Comparison of ENCODE assay signal across 8 mouse cellular contexts in the genomic region with DNA sequence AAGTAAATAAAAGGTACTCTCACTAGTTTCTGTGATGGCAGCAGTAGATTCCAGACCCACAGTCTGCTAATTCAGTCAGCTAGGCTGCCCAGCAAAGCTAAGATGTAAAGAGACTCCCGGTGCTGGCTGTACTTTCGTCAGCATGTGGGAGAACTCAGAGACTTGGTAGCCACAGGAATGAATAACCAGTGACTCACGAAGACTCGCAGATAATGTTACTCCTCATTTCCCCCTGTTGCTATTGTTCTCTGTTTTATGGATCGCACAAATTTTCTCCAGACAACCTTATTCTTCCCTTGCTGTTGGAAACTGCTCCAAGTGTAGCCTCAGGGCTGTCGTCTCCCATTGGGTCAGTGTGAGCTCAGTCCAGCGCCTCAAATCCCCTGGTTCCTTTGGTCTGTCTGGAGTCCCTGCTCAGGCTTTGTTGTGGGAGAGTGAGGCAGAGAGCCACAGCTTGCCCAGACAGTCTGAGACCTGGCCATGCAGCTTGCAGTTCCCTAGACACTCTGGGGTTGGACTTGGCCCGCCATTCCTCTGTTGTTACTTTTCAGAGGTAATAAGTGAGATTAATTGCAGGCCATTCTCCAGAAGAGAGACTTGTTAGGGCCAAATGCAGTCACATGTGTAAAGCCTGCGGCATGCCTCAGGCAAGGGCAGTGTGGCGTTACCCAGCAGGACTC.
A peak's percentile ranks its signal among the peaks of the same experiment; 100 is the strongest.
DNase-seq lines count a peak whose midpoint lies in the region; ATAC-seq and TF ChIP-seq lines count a peak whose summit lies in the region.

No protein-coding gene starts in this region.

- no peaks in the 10 kb centered on the region for H3K36me3 ChIP-seq in heart, embryonic 15.5 days
- H3K36me3 ChIP-seq in E14TG2a.4 (ENCODE audit: insufficient read depth, low read length), result peaks cover 14% of the 10 kb centered on the region
- peaks cover 27% of the 10 kb centered on the region for H3K36me3 ChIP-seq in embryonic facial prominence, embryonic 10.5 days (replicated peaks)

- peak overlapping the region; percentile 36; the same call in 1 of the 2 replicates for H3K27ac ChIP-seq in heart, embryonic 15.5 days
- peak overlapping the region; percentile 66 for H3K27ac ChIP-seq in embryonic facial prominence, embryonic 10.5 days (replicated peaks)

- no peaks in the 10 kb centered on the region for H3K27me3 ChIP-seq in heart, embryonic 15.5 days
- H3K27me3 ChIP-seq in E14TG2a.4 (ENCODE audit: insufficient read depth, low read length), result no peaks in the 10 kb centered on the region
- H3K27me3 ChIP-seq in embryonic facial prominence, embryonic 10.5 days (replicated peaks; ENCODE audit: low read depth, poor library complexity, severe bottlenecking), result no peaks in the 10 kb centered on the region

- no peak for TF ChIP-seq CTCF in E14TG2a.4 (conservative IDR thresholded peaks at IDR 0.05; ENCODE audit: low read length)

- no peak for DNase-seq in heart, adult 8-10 months (ENCODE audit: low spot score)
- DNase-seq in embryonic facial prominence, embryonic 10.5 days (ENCODE audit: low spot score), result no peak
- peak; percentile 27 for DNase-seq in kidney, postnatal 10 days
- DNase-seq in neural tube, embryonic 10.5 days (ENCODE audit: extremely low spot score, low spot score), result no peak
- DNase-seq in layer of hippocampus, adult 9-10 months (ENCODE audit: low spot score), result no peak
- DNase-seq in cerebellum, adult 9-11 months, result no peak

- WGBS in heart, embryonic 15.5 days, result 63% methylated on average over 10 of the region's 10 CpGs
- WGBS in embryonic facial prominence, embryonic 10.5 days, result 67% methylated on average over 10 of the region's 10 CpGs

- no peaks in the 10 kb centered on the region for H3K9me3 ChIP-seq in heart, embryonic 15.5 days (replicated peaks)
- H3K9me3 ChIP-seq in E14TG2a.4 (ENCODE audit: low read length), result no peaks in the 10 kb centered on the region
- H3K9me3 ChIP-seq in embryonic facial prominence, embryonic 10.5 days, result no peaks in the 10 kb centered on the region

- H3K4me1 ChIP-seq in heart, embryonic 15.5 days (replicated peaks), result peaks cover 33% of the 10 kb centered on the region
- peaks cover 19% of the 10 kb centered on the region for H3K4me1 ChIP-seq in E14TG2a.4 (replicated peaks; ENCODE audit: low read depth, low read length)
- peaks cover 21% of the 10 kb centered on the region for H3K4me1 ChIP-seq in embryonic facial prominence, embryonic 10.5 days

- no peak overlapping the region for H3K4me2 ChIP-seq in heart, embryonic 15.5 days

- no peak for ATAC-seq in heart, embryonic 15.5 days (replicated peaks; ENCODE audit: insufficient number of reproducible peaks, insufficient read depth, low FRiP score, low read depth)

- H3K9ac ChIP-seq in heart, embryonic 15.5 days, result no peak overlapping the region

- H3K4me3 ChIP-seq in heart, embryonic 15.5 days, result no peak overlapping the region
- H3K4me3 ChIP-seq in E14TG2a.4 (replicated peaks; ENCODE audit: low read length), result 0 out of 2 replicates have a peak overlapping the region, but pooled peaks have one; percentile 10
- H3K4me3 ChIP-seq in embryonic facial prominence, embryonic 10.5 days, result no peak overlapping the region
